Mouse (Mus musculus): Measurements from ENCODE around the gene Olfr320. TPM values are rescaled to one million over a fixed set of nuclear protein-coding genes. Genes with fewer than 3 reads are reported as not detected.

Gene Olfr320
- polyA plus RNA-seq (2015; fragmentation: Nextera tagmentation; extraction: Ambion mirVana), result not detected in 2 replicates

DNA sequence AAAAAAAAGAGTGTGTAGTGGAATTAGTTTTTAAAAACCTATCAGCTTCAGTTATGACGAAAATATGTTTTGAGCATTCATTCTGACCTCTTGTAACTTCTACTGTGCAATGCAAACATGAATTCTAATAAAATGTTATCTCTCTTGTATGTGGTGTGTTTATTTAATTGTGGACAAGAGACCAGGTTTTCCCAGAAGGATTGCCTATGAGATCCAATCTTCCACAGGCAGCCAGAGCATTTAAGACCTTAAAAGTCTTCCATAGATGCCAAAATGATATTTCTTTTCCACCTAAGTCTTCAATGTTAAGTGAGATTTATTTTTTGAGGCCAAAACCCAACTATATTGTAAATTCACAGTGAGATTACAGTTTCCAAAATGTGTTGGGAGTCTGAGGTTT, at the start of gene Olfr320:
Olfr320 (plus strand) TSS at position 301 of the 400 bp plus-strand sequence.
- Histone ChIP-seq H3K27me3 (no peaks in the 10 kb centered on the region), H3K4me1 (replicated peaks) (no peaks in the 10 kb centered on the region), H3K27ac (no peak within 1 kb of the TSS), H3K9me3 (replicated peaks) (no peaks in the 10 kb centered on the region), H3K4me3 (replicated peaks) (no peak within 1 kb of the TSS), H3K4me2 (no peak within 1 kb of the TSS), H3K36me3 (no peaks in the 10 kb centered on the region), H3K9ac (no peak within 1 kb of the TSS)
- DNase-seq (no peak), ATAC-seq (ENCODE audit: low read depth) (no peak)
- 55% methylated on average over 1 of the region's 1 CpGs for WGBS (ENCODE audit: insufficient replicate concordance)

DNA sequence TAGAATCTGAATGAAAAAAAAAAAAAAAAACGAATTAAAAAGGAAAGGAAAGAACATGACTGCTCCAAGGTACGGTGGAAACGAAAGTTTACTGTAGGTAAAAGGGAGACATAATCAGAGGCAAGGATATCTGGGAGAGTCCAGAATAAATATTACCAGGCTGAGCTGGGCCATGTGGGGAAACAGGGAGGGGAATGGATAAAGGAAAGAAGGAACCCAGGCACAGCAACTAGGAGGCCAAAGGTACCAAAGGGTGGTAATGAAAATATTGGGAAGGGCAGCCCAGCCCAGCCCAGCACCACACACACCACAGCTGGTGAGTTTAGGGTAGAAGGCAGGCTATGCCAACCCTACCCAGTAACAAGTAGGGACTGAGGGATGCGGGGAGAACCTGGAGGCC, 46.0 kb upstream of the Olfr320 start:
- no peaks in the 10 kb centered on the region for H3K36me3 ChIP-seq
- no peak for DNase-seq
- H3K9ac ChIP-seq, result no peak overlapping the region
- H3K4me3 ChIP-seq (replicated peaks), result no peak overlapping the region
- no peak overlapping the region for H3K4me2 ChIP-seq
- peaks cover 25% of the 10 kb centered on the region for H3K4me1 ChIP-seq (replicated peaks)
- no peaks in the 10 kb centered on the region for H3K9me3 ChIP-seq (replicated peaks)
- no peak overlapping the region for H3K27ac ChIP-seq
- peaks cover 8% of the 10 kb centered on the region; the same call in 1 of the 2 replicates for H3K27me3 ChIP-seq
- no peak for ATAC-seq (ENCODE audit: low read depth)
- 64% methylated on average over 4 of the region's 4 CpGs for WGBS (ENCODE audit: insufficient replicate concordance)

DNA sequence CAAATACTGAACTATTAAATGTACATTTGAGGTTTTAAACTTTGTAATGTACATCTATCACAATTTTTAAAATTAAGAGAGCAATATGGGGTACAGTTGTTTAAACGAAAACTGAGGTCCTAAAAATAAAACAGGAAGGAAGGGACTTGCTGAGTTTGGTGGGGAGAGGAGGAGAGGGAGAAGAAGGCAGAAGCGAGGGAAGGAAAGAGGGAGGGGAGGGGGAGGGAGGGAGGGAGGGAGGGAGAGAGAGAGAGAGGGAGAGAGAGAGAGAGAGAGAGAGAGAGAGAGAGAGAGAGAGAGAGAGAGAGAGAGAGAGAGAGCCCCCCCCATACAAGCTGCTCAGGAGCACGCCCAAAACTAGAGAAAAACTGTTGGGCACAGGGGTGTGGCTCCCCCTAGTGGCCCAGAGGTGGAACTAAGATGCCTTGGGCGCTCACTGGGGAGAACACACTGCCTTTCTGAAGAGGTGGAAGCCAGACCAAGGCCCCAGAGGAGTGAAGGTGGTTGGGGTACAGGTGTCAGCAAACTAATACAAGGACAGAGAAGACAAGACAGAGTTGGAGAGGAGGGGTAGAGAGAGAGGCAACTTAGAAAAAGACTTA, 44.4 kb upstream of the Olfr320 start:
- no peaks in the 10 kb centered on the region for H3K9me3 ChIP-seq (replicated peaks)
- H3K27me3 ChIP-seq, result peaks cover 8% of the 10 kb centered on the region; the same call in 1 of the 2 replicates
- no peak overlapping the region for H3K4me2 ChIP-seq
- no peaks in the 10 kb centered on the region for H3K36me3 ChIP-seq
- no peak overlapping the region for H3K9ac ChIP-seq
- H3K4me1 ChIP-seq (replicated peaks), result peaks cover 35% of the 10 kb centered on the region
- no peak overlapping the region for H3K4me3 ChIP-seq (replicated peaks)
- DNase-seq, result peak; percentile 63
- ATAC-seq (ENCODE audit: low read depth), result no peak
- 2% methylated on average over 4 of the region's 4 CpGs for WGBS (ENCODE audit: insufficient replicate concordance)
- H3K27ac ChIP-seq, result no peak overlapping the region

DNA sequence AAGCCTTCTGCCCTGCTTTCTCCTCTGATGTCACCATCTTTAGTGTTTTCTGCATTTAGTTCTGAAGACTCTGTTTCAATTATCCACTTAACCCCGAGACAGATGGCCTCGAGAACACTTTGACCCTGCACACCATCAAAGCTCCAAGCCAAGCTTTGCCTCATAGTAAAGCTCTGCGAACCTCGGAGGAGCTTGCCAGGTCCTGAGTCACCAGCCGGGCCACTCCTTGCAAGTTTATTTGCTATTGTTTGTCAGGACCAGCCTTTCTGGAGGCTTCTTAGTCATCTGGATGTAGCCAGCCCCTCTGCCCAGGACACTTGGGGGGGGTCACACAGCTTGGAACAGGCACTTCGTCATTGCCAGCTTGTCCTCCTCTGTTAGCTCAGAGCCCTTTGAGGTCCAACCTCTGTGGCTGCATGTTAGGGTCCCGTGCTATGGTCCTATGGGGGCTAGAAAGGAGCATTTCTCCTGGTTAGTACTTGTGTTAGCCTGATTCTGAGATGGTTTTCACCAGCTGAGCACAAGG, 42.7 kb upstream of the Olfr320 start:
- H3K9me3 ChIP-seq (replicated peaks), result no peaks in the 10 kb centered on the region
- WGBS (ENCODE audit: insufficient replicate concordance), result 70% methylated on average over 7 of the region's 7 CpGs
- no peak overlapping the region for H3K9ac ChIP-seq
- no peak overlapping the region for H3K4me2 ChIP-seq
- no peak overlapping the region for H3K4me3 ChIP-seq (replicated peaks)
- ATAC-seq (ENCODE audit: low read depth) (no peak), DNase-seq (no peak)
- H3K27ac ChIP-seq, result peak overlapping the region; percentile 34; the same call in 1 of the 2 replicates
- H3K27me3 ChIP-seq, result peaks cover 8% of the 10 kb centered on the region; the same call in 1 of the 2 replicates
- H3K36me3 ChIP-seq, result peaks cover 7% of the 10 kb centered on the region
- H3K4me1 ChIP-seq (replicated peaks), result peaks cover 45% of the 10 kb centered on the region

DNA sequence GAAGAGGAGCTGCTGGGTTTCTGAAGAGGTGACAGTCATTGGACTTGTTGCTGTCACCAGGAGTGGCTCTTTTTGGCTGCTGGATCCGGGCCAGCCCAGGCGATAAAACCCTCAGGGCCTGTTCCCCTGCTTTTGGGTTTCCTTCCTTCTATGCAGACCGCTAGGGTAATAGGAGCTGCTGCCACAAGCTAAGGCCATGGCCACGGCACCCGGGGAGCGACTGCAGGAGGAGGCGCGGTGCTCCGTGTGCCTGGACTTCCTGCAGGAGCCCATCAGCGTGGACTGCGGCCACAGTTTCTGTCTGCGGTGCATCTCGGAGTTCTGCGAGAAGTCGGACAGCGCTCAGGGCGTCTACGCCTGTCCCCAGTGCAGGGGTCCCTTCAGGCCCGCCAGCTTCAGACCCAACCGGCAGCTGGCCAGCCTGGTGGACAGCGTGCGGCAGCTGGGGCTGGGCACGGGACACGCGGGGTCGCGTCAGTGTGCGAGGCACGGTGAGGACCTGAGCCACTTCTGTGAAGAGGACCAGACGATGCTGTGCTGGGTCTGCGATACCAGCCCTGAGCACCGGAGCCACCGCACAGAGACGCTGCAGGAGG, 40.5 kb upstream of the Olfr320 start, which contains the start of gene Trim58:
Trim58 (plus strand) TSS at position 194 of the 596 bp plus-strand sequence.
- DNase-seq (peak; percentile 61), ATAC-seq (ENCODE audit: low read depth) (peak; percentile 52)
- Histone ChIP-seq H3K27me3 (peaks cover 8% of the 10 kb centered on the region; the same call in 1 of the 2 replicates), H3K4me3 (replicated peaks) (peak within 1 kb of the TSS; percentile 78), H3K9ac (peak within 1 kb of the TSS; percentile 98), H3K27ac (peak within 1 kb of the TSS; percentile 100), H3K9me3 (replicated peaks) (no peaks in the 10 kb centered on the region), H3K36me3 (peaks cover 28% of the 10 kb centered on the region), H3K4me1 (replicated peaks) (peaks cover 52% of the 10 kb centered on the region), H3K4me2 (peak within 1 kb of the TSS; percentile 87)
- 2% methylated on average over 34 of the region's 34 CpGs for WGBS (ENCODE audit: insufficient replicate concordance)

DNA sequence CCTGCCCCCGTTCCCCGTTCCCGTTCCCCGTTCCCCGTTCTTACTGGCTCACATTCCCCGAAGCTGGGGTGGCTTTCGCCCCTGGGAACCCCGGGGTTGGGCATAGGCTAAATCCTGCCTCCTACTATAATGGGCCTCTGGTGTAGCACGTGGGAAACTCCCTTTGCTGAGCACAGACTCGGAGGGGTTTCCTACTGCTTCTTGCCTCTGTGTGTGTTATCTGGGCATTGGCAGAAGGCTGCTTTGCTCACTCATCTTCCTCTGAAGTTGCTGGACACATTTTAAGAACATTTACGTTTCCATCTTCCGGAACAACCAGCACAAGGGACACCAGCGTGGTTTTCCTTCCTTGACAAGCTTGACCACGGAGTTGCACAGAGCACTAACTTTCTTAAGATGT, 39.8 kb upstream of the Olfr320 start:
- peak overlapping the region; percentile 87 for H3K4me2 ChIP-seq
- ATAC-seq (ENCODE audit: low read depth) (peak; percentile 75), DNase-seq (peak; percentile 72)
- H3K9me3 ChIP-seq (replicated peaks), result no peaks in the 10 kb centered on the region
- H3K27ac ChIP-seq, result peak overlapping the region; percentile 100
- peak overlapping the region; percentile 78 for H3K4me3 ChIP-seq (replicated peaks)
- 3% methylated on average over 14 of the region's 14 CpGs for WGBS (ENCODE audit: insufficient replicate concordance)
- H3K9ac ChIP-seq, result peak overlapping the region; percentile 98
- H3K36me3 ChIP-seq, result peaks cover 35% of the 10 kb centered on the region
- H3K4me1 ChIP-seq (replicated peaks), result peaks cover 49% of the 10 kb centered on the region
- H3K27me3 ChIP-seq, result peaks cover 8% of the 10 kb centered on the region; the same call in 1 of the 2 replicates

DNA sequence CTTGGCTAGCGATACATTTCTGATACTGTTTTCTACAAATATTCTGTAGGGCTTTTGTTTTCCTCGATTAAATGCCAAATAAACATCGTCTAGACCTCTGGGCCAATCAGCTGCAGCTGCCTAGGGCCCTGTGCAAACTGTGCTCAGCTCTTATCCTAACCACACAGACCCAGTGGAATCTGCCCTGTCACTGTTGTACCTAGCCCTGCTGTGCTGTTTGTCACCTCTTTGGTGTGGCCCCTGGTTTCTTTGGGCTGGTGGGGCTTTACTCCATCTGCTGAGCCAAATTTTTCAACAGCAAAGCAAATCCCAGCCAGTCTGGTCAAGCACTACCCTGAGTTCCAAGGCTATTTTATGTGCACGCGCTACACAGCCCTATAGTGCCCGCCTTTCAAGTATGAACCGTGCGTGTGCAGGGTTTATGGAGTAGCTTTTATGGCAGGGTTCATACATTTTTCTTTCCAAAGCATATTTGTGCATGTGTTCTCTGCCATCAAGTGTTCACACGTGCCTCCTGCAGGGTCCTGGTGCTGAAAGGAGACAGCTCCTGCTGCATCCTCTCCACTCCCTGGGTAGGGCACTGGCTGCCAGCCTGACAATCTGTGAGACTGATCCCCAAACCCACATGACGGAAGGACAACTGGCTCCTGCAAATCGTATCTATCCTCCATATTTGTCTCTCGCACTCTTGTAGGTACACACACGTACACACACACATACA, 39.1 kb upstream of the Olfr320 start:
- Histone ChIP-seq H3K36me3 (peaks cover 41% of the 10 kb centered on the region), H3K4me2 (peak overlapping the region; percentile 87), H3K27me3 (peaks cover 8% of the 10 kb centered on the region; the same call in 1 of the 2 replicates), H3K4me3 (replicated peaks) (peak overlapping the region; percentile 78), H3K4me1 (replicated peaks) (peaks cover 48% of the 10 kb centered on the region), H3K9ac (peak overlapping the region; percentile 98), H3K9me3 (replicated peaks) (no peaks in the 10 kb centered on the region), H3K27ac (peak overlapping the region; percentile 100)
- ATAC-seq (ENCODE audit: low read depth) (peak; percentile 97), DNase-seq (peak; percentile 89)
- WGBS (ENCODE audit: insufficient replicate concordance), result 45% methylated on average over 13 of the region's 13 CpGs

DNA sequence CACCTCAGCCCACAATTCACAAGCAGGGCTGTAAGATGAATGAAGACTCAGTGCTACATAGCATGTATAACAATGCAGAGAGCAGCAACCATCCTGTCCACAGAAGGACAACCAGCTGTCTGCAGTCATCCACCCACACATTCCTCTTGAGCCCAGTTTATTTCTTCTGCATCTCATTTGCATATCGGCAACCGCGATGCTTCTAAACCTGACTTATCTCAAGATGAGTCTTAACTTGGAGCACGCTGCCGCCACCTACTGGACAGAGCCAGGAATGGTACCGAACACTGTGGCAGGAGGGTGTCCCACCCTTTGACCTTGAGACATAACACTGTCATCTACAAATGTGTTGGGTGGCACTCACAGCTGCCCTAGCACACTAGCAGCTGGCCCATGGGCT, 37.5 kb upstream of the Olfr320 start:
- peak overlapping the region; percentile 87 for H3K4me2 ChIP-seq
- no peaks in the 10 kb centered on the region for H3K9me3 ChIP-seq (replicated peaks)
- DNase-seq (peak; percentile 78), ATAC-seq (ENCODE audit: low read depth) (no peak)
- no peaks in the 10 kb centered on the region for H3K27me3 ChIP-seq
- peak overlapping the region; percentile 78 for H3K4me3 ChIP-seq (replicated peaks)
- peaks cover 48% of the 10 kb centered on the region for H3K4me1 ChIP-seq (replicated peaks)
- WGBS (ENCODE audit: insufficient replicate concordance), result 25% methylated on average over 6 of the region's 6 CpGs
- peaks cover 56% of the 10 kb centered on the region for H3K36me3 ChIP-seq
- H3K27ac ChIP-seq, result peak overlapping the region; percentile 100
- H3K9ac ChIP-seq, result peak overlapping the region; percentile 80

DNA sequence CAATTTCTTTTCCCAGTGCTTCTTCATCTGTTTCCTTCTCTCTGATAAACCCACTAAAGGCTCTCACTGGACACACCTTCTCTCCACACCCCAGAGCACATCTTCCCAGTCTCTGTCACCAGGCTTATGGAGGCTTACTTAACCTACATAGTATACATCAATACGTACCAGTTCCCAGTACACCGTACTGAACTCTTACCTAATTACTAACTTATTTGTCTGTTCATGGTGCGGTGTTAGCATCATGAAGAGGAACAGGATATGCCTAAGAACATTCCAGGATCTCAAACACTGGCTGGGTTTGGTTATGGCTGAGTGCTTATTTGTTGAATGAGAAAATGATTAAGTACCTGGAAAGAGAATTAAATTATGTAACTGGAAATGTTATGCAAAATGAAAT, 25.7 kb upstream of the Olfr320 start:
- WGBS (ENCODE audit: insufficient replicate concordance), result 75% methylated on average over 3 of the region's 3 CpGs
- no peaks in the 10 kb centered on the region for H3K4me1 ChIP-seq (replicated peaks)
- no peaks in the 10 kb centered on the region for H3K9me3 ChIP-seq (replicated peaks)
- ATAC-seq (ENCODE audit: low read depth) (no peak), DNase-seq (no peak)
- no peak overlapping the region for H3K9ac ChIP-seq
- no peaks in the 10 kb centered on the region for H3K27me3 ChIP-seq
- H3K27ac ChIP-seq, result no peak overlapping the region
- H3K36me3 ChIP-seq, result peaks cover 28% of the 10 kb centered on the region
- no peak overlapping the region for H3K4me2 ChIP-seq
- no peak overlapping the region for H3K4me3 ChIP-seq (replicated peaks)

DNA sequence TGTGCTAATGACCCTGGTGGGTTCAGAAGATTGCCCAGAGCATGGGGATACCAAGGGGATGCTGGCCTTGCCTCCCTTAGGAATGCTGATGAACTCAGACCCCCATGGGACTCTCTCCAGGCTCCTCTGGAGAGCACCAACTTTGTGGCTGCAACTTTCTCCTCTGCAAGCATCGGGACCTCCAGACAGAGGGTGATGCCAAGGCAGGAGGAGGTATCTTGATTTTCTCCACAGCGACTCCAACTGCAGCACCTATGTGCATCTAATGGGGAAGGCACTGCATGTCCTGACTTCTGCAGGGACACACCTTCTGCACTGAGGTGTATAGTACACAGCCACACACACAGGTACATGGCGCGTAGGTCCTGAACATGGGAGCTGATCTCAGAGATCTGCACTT, 22.3 kb upstream of the Olfr320 start, which contains the start of gene Olfr322:
Olfr322 (plus strand) TSS at position 187 of the 400 bp plus-strand sequence.
- Histone ChIP-seq H3K27me3 (no peaks in the 10 kb centered on the region), H3K9ac (no peak within 1 kb of the TSS), H3K36me3 (no peaks in the 10 kb centered on the region), H3K4me1 (replicated peaks) (no peaks in the 10 kb centered on the region), H3K27ac (no peak within 1 kb of the TSS), H3K9me3 (replicated peaks) (no peaks in the 10 kb centered on the region), H3K4me3 (replicated peaks) (no peak within 1 kb of the TSS), H3K4me2 (no peak within 1 kb of the TSS)
- no peak for DNase-seq
- 70% methylated on average over 4 of the region's 4 CpGs for WGBS (ENCODE audit: insufficient replicate concordance)
- no peak for ATAC-seq (ENCODE audit: low read depth)

DNA sequence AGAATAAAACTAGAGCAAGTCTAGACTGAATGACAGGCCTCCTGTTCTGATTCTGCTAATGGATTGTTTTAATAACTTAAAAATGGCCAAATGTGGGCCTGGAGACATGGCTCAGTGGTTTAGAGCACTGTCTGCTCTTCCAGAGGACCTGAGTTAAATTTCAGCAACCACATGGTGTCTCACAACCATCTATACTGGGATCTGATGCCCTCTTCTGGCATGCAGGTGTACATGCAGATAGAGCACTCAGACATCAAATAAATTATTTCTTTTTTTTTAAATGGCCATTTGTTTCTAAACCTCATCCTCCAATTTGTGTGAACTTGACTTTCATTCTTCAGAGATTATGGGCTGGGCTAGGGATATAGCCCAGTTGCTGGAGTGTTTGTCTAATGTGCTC, 11.6 kb upstream of the Olfr320 start:
- Histone ChIP-seq H3K4me1 (replicated peaks) (no peaks in the 10 kb centered on the region), H3K27ac (no peak overlapping the region), H3K4me3 (replicated peaks) (no peak overlapping the region), H3K27me3 (no peaks in the 10 kb centered on the region), H3K9ac (no peak overlapping the region), H3K4me2 (no peak overlapping the region), H3K36me3 (no peaks in the 10 kb centered on the region), H3K9me3 (replicated peaks) (no peaks in the 10 kb centered on the region)
- DNase-seq (no peak), ATAC-seq (ENCODE audit: low read depth) (no peak)
